Mouse (Mus musculus) neural tube, embryonic 14.5 days (tissue): ENCODE results near the gene Arid1b. TPM values are rescaled to one million over a fixed set of nuclear protein-coding genes. Genes with fewer than 3 reads are reported as not detected.

Experiments used
- ATAC-seq: fragments of 200-750 bp; cut with Nextera tagmentation; 2 replicates; pipeline ENCODE4 v1.8.0; 2017; ENCODE audit warnings: low read depth, mild to moderate bottlenecking, moderate TSS enrichment, moderate library complexity
- H3K27ac ChIP-seq: fragments of 300-500 bp; sonication (generic); 2 replicates; pipeline ENCODE4 v1.5.1; 2014; ENCODE audit warnings: low read depth, mild to moderate bottlenecking, control low read depth, low read length, moderate library complexity, mixed read lengths
- H3K27me3 ChIP-seq: fragments of 300-500 bp; sonication (generic); 2 replicates; pipeline ENCODE4 v1.6.1; 2014; ENCODE audit warnings: low read length; ENCODE audit not compliant: control insufficient read depth, insufficient read depth
- H3K36me3 ChIP-seq: fragments of 300-500 bp; sonication (generic); 2 replicates; pipeline ENCODE4 v1.6.1; 2014; ENCODE audit warnings: low read length, mixed read lengths; ENCODE audit not compliant: control insufficient read depth, insufficient read depth
- H3K4me1 ChIP-seq: fragments of 300-500 bp; sonication (generic); 2 replicates; pipeline ENCODE4 v1.6.1; 2014; ENCODE audit warnings: low read length; ENCODE audit not compliant: control insufficient read depth, insufficient read depth
- H3K4me2 ChIP-seq: fragments of 300-500 bp; sonication (generic); 2 replicates; pipeline ENCODE4 v1.6.1; 2014; ENCODE audit warnings: mild to moderate bottlenecking, low read depth, low read length, control low read depth
- H3K4me3 ChIP-seq: fragments of 300-500 bp; sonication (generic); 2 replicates; pipeline ENCODE4 v1.5.1; 2014; ENCODE audit warnings: low read depth, low read length, control low read depth, mixed read lengths
- H3K9ac ChIP-seq: fragments of 300-500 bp; sonication (generic); replicated peaks from 2 replicates; pipeline ENCODE4 v1.6.1; 2014; ENCODE audit warnings: low read depth, mild to moderate bottlenecking, control low read depth, low read length, mixed read lengths
- H3K9me3 ChIP-seq: fragments of 300-500 bp; sonication (generic); 2 replicates; pipeline ENCODE4 v1.6.1; 2016; ENCODE audit warnings: low read length; ENCODE audit not compliant: control insufficient read depth
- WGBS: fragments of 180-500 bp; shearing (Covaris S2); extraction: QIAGEN DNeasy Blood & Tissue Kit; methylation state at CpG from one replicate; pipeline ENCODE4 v1.1.7; 2014; 5-methylcytosine and 5-hydroxymethylcytosine counted together
- polyA plus RNA-seq: library from polyadenylated mRNA; unstranded; fragments of >200 nt; fragmentation: Nextera tagmentation; extraction: Ambion mirVana; gene quantifications from 2 replicates; pipeline ENCODE4 v1.2.1, GENCODE M21; 2014

The Arid1b gene
- polyA plus RNA-seq, 1 experiment from 2014 or later: 22.2 TPM

DNA sequence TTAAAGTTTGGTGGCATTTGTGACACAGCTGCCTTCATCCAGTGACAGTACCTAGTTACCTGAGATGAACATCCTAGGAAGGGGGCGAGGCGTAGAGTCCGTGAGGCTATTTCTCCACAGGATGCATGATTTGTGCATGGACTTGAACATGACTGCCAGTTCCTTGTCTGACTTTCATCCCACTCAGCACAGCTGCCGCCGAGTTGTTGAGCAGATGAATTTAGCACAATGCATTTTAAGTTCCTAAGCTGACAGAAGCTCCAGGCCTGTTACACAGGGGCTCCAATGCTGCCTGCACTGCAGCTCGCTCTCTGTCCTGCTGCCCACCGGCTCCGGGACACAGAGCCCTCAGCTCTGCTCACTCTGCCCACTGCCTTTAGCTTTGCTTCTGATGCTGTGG lies 181.4 kb downstream of the Arid1b start:
- H3K4me1 ChIP-seq: peaks cover 8% of the 10 kb centered on the region
- H3K9ac ChIP-seq: no peak overlapping the region
- WGBS: 80% methylated on average over 8 of the region's 8 CpGs
- H3K36me3 ChIP-seq: no peaks in the 10 kb centered on the region
- no peak overlapping the region for H3K4me3 ChIP-seq
- no peak overlapping the region for H3K4me2 ChIP-seq
- H3K27ac ChIP-seq: no peak overlapping the region
- no peaks in the 10 kb centered on the region for H3K9me3 ChIP-seq
- ATAC-seq: no peak
- no peaks in the 10 kb centered on the region for H3K27me3 ChIP-seq

DNA sequence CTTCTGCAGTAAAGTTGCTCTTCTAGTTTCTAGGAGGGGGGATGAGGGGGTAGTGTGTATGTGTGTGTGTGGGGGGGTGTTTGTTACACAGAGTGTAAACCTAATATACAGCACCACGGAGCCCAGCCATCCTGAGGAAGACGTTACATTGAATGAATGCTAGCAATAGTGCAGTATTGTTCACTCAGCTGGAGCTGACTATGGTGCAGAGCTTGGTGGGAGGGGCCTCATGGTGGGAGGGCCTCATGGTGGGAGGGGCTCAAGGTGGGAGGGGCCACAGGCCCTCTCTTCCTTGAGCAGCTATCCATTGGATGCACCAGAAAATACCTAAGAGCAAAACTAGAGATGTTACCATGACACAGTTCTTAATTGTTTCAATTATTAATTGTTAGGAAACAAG lies 182.2 kb downstream of the Arid1b start:
- H3K4me1 ChIP-seq: peaks cover 8% of the 10 kb centered on the region
- no peak overlapping the region for H3K4me3 ChIP-seq
- H3K27me3 ChIP-seq: no peaks in the 10 kb centered on the region
- ATAC-seq: no peak
- H3K9ac ChIP-seq: no peak overlapping the region
- H3K27ac ChIP-seq: no peak overlapping the region
- H3K36me3 ChIP-seq: no peaks in the 10 kb centered on the region
- no peaks in the 10 kb centered on the region for H3K9me3 ChIP-seq
- 58% methylated on average over 2 of the region's 2 CpGs for WGBS
- no peak overlapping the region for H3K4me2 ChIP-seq

DNA sequence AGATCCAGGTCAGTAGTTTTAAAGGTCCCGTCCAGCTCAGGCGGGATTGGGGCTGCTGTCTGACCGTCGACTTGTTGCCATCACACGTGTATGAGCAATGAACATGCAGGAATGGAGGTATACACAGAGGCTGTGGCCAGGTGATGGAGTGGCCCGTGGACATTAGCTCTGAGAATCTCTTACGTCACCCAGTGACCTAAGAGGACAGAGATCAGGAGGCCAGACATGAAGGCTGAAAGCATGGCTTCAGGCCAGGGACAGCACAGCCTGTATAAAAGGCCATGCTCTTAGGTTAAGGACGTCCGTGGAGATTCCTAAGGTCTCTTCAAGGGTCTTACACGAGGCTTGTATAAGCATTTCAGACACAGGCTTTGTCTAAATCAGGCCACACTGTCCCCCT lies 184.4 kb downstream of the Arid1b start:
- Histone ChIP-seq H3K4me1 (peaks cover 8% of the 10 kb centered on the region), H3K4me2 (no peak overlapping the region), H3K9me3 (no peaks in the 10 kb centered on the region), H3K9ac (no peak overlapping the region), H3K27me3 (no peaks in the 10 kb centered on the region), H3K4me3 (no peak overlapping the region), H3K36me3 (no peaks in the 10 kb centered on the region), H3K27ac (no peak overlapping the region)
- 89% methylated on average over 10 of the region's 10 CpGs for WGBS
- ATAC-seq: no peak

DNA sequence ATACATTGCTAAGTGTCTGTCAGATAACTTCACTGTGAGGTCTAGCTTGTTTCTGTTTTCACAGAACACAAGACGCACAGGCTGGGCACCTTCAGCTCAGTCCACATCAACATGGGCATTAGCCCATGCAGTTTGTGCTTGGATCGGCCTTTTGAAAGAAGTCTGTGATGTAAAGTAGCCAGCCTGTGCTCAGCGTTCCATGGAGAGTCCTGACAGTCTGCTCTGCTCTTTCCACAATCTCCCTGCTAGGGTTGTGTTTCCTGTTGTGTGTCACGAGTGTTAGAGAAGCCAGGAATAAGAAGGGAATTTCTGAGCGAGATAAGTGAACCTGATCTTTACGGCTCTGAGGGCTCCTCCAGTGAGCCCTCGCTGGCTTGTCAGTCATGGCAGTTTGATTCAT lies 184.9 kb downstream of the Arid1b start:
- 54% methylated on average over 7 of the region's 7 CpGs for WGBS
- Histone ChIP-seq H3K9ac (no peak overlapping the region), H3K36me3 (no peaks in the 10 kb centered on the region), H3K4me1 (peaks cover 8% of the 10 kb centered on the region), H3K27me3 (no peaks in the 10 kb centered on the region), H3K4me2 (no peak overlapping the region), H3K9me3 (no peaks in the 10 kb centered on the region), H3K4me3 (no peak overlapping the region), H3K27ac (no peak overlapping the region)
- ATAC-seq: no peak

DNA sequence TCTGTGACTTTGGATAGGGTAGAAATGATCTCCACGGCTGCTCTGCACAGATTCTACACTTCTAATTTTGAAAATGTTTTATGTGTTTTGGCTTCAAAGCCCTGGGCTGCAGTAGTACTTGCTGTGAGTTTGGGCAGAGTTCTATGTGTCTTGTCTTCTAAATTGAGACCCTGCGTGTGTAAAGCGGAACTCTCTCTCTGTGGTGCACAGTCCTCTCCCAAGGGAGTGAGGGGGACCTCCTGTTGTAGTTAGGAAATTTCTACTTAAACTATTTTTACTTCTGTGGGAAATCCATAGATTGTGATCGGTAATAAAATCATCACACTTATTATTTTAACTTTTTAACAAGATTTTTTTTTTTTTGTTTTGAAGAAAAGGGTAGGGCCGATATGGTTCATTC lies 185.3 kb downstream of the Arid1b start:
- Histone ChIP-seq H3K27me3 (no peaks in the 10 kb centered on the region), H3K9me3 (no peaks in the 10 kb centered on the region), H3K27ac (no peak overlapping the region), H3K4me3 (no peak overlapping the region), H3K4me1 (peaks cover 8% of the 10 kb centered on the region), H3K36me3 (no peaks in the 10 kb centered on the region), H3K4me2 (no peak overlapping the region), H3K9ac (no peak overlapping the region)
- no peak for ATAC-seq
- WGBS: 76% methylated on average over 5 of the region's 5 CpGs

DNA sequence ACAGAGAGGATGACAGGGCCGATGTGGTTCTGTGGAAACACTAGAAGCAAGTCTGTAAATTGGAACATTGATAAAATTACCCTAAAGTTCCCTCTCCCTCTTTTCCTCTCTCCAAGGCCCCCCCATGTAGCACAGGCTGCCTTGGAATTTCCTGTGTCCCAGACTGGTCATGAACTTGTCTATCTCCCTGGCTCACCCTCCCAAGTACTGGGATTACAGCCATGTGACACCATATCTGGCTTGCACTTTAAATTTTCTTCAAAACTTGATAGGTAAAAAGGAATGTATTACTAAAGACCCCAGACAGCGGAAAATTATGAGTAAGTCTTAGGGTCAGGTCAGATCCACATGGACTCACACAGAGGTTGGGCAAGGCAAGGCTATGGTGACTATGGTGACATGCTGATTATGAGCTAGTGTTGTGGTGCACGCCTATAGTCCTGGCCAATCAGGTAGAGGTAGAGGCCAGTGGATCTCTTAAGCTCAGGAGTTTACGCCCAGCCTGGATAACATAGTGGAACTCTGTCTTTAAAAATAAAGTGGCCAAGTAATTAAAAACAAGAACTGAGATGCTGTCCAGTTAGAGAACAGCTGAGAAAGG lies 185.9 kb downstream of the Arid1b start:
- Histone ChIP-seq H3K4me1 (peaks cover 8% of the 10 kb centered on the region), H3K9ac (no peak overlapping the region), H3K4me2 (no peak overlapping the region), H3K27ac (no peak overlapping the region), H3K27me3 (no peaks in the 10 kb centered on the region), H3K36me3 (no peaks in the 10 kb centered on the region), H3K9me3 (no peaks in the 10 kb centered on the region), H3K4me3 (no peak overlapping the region)
- no peak for ATAC-seq
- WGBS: 88% methylated on average over 4 of the region's 4 CpGs

DNA sequence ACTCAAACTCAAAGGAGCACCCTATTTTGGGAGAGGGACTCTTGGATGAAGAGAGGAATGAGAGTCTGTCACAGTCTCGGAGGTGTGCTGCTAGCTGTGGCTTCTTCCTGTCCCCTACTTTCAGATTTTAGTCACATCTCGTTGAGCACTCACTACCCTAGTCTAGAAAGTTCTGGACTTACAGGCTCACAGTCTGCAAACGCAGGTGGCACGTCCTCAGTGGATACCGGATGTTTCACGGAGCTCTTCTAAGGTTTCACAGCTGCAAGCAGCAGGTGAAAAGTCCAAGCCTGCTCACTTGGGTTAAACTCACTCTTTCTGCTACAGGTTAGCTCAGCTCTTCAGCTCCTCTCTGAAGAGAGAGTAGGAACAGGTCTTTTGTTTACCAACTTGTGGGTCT lies 186.8 kb downstream of the Arid1b start:
- Histone ChIP-seq H3K4me1 (peaks cover 6% of the 10 kb centered on the region), H3K9me3 (no peaks in the 10 kb centered on the region), H3K4me2 (no peak overlapping the region)

DNA sequence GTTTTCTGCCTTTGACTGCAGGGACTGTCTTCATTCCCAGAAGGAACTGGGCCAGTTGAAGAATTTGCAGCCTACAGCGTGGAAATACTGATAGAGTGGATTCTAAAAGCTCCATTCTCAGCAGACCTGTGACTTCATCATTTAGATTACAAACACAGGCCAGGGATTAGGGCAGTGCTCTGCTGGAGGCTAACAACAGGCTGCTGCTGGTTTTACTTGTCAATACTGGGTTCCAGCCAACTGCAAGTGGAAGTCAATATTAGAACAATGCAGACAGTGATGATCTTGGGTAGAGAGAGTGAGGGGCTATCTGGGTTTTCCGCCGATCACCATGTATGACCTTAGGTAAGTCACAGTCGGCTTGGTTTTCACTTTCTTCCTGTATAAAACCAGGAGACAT lies 188.4 kb downstream of the Arid1b start:
- Histone ChIP-seq H3K27ac (no peak overlapping the region), H3K4me2 (no peak overlapping the region), H3K9me3 (no peaks in the 10 kb centered on the region), H3K4me3 (no peak overlapping the region), H3K36me3 (no peaks in the 10 kb centered on the region), H3K9ac (no peak overlapping the region), H3K4me1 (peaks cover 6% of the 10 kb centered on the region), H3K27me3 (no peaks in the 10 kb centered on the region)
- ATAC-seq: no peak
- 84% methylated on average over 4 of the region's 4 CpGs for WGBS

More for the DNA sequence above, 186.8 kb downstream of the Arid1b start:
- H3K36me3 ChIP-seq: no peaks in the 10 kb centered on the region
- no peak overlapping the region for H3K27ac ChIP-seq
- WGBS: 87% methylated on average over 6 of the region's 6 CpGs
- ATAC-seq: no peak
- H3K9ac ChIP-seq: no peak overlapping the region
- no peak overlapping the region for H3K4me3 ChIP-seq
- no peaks in the 10 kb centered on the region for H3K27me3 ChIP-seq

DNA sequence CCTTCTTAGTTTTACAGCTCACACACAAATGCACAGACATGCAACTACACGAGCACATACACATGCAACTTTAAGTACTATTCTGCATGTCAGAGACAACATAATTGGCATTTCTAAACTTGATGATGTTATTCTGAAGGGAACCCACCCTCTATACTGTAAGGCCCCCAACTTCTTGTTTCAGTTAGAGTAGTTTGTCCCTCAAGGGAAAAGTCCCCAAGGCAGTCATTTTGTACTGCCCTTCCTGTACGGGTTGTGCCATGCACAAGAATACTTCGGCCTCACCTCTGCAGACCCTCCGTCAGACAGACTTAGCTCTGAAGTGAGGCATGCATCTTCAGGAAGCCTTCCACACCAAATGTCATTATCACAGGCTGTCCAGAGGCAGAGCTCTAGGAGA lies 191.4 kb downstream of the Arid1b start:
- Histone ChIP-seq H3K4me2 (no peak overlapping the region), H3K27ac (no peak overlapping the region), H3K9me3 (no peaks in the 10 kb centered on the region), H3K27me3 (no peaks in the 10 kb centered on the region), H3K4me1 (peaks cover 6% of the 10 kb centered on the region; the same call in 1 of the 2 replicates), H3K36me3 (no peaks in the 10 kb centered on the region), H3K9ac (no peak overlapping the region), H3K4me3 (no peak overlapping the region)
- 83% methylated on average over 4 of the region's 4 CpGs for WGBS
- ATAC-seq: no peak
